Mouse (Mus musculus) kidney, postnatal 4 days (tissue): Measurements from ENCODE around the gene Slc43a3.

Source experiments
- DNase-seq, 2 experiments: peaks; one replicate each; pipeline ENCODE4 v3.0.0; 2021; ENCODE audit warnings: mixed read lengths in 2 of 2

Slc43a3 gene

DNA sequence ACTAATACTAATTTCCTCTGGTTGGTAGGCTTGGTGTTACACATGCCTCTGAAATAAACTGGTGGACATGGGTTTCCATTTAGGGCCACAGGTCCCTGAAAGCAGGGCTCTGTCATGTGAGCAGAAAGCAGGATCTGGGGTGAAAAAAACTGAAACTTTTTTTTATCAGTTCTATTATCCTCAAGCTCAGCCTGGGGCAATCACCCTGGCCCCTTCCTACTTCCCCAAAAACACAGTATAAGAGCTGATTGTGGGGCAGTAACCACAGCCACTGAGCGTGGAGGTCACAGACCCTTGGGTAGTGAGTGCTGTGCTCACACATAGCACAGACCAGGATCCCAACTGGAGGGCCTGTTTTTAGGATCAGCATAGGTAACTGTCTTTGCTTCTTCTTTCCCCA lies 51.6 kb downstream of the Slc43a3 start, which contains the start of gene Prg3:
TSS of gene Prg3 (plus strand) at position 286 of the 400 bp plus-strand sequence.
- DNase-seq = no peak

GRCm38 (mm10) chr2:84996376-84996775 lies 60.0 kb downstream of the Slc43a3 start:
- DNase-seq = no peak

DNA sequence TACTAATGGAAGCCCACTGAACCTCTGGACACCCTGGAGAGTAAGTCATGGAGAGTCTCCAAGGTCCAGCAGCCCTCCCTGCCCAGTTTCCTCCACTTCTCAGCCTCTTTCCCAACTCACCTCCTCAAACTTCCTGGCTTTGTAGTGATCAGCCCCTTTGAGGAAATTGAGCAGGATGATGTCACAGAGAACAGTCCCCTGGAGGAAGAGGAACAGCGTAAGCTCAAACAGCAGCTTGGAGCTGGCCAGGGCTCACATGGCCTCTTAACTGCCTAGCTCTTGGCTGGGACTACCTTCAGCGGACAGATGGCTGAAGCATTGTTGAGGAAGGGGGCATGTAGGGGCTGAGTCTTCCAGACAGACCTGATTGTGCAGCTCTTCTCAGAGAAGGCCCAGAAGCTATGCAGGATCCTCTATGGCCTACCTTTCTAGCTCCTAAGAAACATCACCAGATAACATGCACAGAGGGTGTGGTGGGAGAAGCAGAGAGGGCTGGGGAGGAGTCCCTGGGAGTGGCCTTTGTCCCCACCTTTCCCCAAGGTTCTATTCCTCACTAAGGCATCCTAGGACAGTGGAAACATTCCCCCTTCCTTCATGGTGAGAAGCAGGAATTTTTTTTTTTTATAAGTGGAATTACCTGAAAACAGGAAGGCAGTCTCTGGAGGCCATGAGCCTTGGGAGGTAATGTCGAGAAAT lies 63.3 kb downstream of the Slc43a3 start:
- no peak for DNase-seq

DNA sequence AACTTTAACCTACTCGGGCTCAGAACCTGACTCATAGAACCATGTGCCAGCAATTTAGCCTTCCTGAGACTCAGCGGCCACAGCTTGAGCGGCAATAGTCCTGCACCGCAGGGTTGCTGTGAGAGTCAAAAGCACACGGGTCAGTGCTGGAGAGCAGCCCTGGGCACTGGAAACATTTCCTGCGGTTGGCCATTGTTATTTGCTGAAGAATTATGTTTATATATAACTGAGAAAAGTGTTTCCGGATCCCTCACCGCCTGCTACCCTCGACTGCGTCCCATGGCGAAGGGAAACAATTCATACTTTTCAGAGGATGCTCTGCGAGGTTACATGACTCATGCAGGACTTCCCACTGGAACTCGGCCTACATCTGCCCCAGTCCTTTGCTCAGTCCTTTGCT lies 65.1 kb downstream of the Slc43a3 start:
- peak in 1 of 2 experiments; percentile 7 for DNase-seq

DNA sequence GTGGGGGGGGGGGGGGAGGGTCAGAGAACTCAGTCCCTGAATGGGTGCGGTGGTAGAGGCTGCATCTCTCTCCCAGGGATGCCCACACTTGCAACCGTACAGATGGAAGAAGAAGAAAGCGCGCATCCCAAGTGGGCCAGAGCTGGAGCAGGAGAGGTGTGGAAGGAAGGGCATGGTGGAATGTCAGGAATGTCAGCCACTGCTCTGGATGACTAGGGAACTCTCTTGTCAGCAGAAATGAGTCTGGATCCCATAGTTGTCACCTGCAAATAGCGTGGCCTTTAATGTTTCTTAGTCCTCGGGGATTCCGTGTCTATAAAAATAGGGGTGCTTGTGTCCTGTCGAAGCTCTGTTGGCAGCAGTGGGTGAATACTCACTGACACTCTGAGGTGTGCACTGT lies 66.2 kb downstream of the Slc43a3 start:
- DNase-seq = no peak

DNA sequence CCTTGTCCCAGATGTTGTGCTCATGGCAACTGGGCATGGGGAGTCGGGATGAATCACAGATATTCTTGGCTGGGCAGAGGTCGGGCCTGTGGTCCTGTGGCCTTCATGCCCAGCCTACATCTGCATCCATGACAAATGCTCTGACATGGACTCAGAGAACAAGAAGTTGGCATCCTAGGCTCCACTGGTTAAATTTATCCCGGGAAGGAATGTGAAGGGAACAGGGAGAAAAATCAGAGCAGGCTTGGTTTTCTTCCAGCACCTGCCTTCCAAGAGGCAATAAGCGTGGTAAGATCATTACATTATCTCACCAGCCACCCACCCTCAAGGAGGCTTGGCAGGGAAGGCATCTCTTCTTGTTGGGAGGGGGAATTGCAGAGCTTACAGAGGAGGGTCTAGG lies 68.0 kb downstream of the Slc43a3 start:
- no peak for DNase-seq

GRCm38 (mm10) chr2:85006600-85006999 lies 70.2 kb downstream of the Slc43a3 start:
- DNase-seq = no peak

GRCm38 (mm10) chr2:85007729-85008128 lies 71.3 kb downstream of the Slc43a3 start:
- peak in 1 of 2 experiments; percentile 33 for DNase-seq
